Mouse (Mus musculus) neural tube, embryonic 12.5 days (tissue): Measurements from ENCODE around the gene Endov. TPM values are rescaled to one million over a fixed set of nuclear protein-coding genes. Genes with fewer than 3 reads are reported as not detected.

Experiments
- polyA plus RNA-seq: library from polyadenylated mRNA; unstranded; fragments of >200 nt; fragmentation: Nextera tagmentation; extraction: Ambion mirVana; gene quantifications from 2 replicates; pipeline ENCODE4 v1.2.1, GENCODE M21; 2016

Endov gene
- polyA plus RNA-seq, 1 experiment from 2014 or later, result 24.0 TPM

Other genes starting within 250 kb of the Endov start
- gene Gaa, start 223.5 kb upstream of the Endov start, polyA plus RNA-seq, result 40.9 and 43.0 TPM in 2 replicates
- 311 and 324 TPM in 2 replicates for gene Eif4a3, start 191.3 kb upstream of the Endov start, polyA plus RNA-seq
- gene Card14, start 183.6 kb upstream of the Endov start, polyA plus RNA-seq, result 0.06 and 0.15 TPM in 2 replicates
- 3.8 and 5.2 TPM in 2 replicates for gene Sgsh, start 135.8 kb upstream of the Endov start, polyA plus RNA-seq
- gene Slc26a11, start 135.8 kb upstream of the Endov start, polyA plus RNA-seq, result 5.0 TPM in 2 replicates
- 1.5 and 1.6 TPM in 2 replicates for gene Rnf213, start 98.2 kb upstream of the Endov start, polyA plus RNA-seq
- 14.8 and 16.1 TPM in 2 replicates for gene Nptx1, start 56.4 kb downstream of the Endov start, polyA plus RNA-seq
- gene Rptor, start 111.6 kb downstream of the Endov start, polyA plus RNA-seq, result 17.8 and 19.0 TPM in 2 replicates